Mouse (Mus musculus): ENCODE measurements at regions not wholly inside any gene's neighbourhood (a gene's known extent, or its start where the extent isn't known, plus 50 kb on each side); places are given as distances from the start of the nearest gene placed in this dataset.

GRCm38 (mm10) chr5:136642208-136642607 is 50.7 kb upstream of the Myl10 start:
- ATAC-seq (replicated peaks; ENCODE audit: low FRiP score, low TSS enrichment, poor library complexity, severe bottlenecking), result no peak

All from megakaryocyte-erythroid progenitor cell, adult 5-6 weeks (primary cell).